8 mouse cellular contexts compared by ENCODE assay signal in genomic region chr4:101507571-101508422, GRCm38 (mm10). TPM values are rescaled to one million over a fixed set of nuclear protein-coding genes. Genes with fewer than 3 reads are reported as not detected.
A peak's percentile ranks its signal among the peaks of the same experiment; 100 is the strongest.
DNase-seq lines count a peak whose midpoint lies in the region; ATAC-seq and TF ChIP-seq lines count a peak whose summit lies in the region.

No protein-coding gene starts in this region.

- H3K27ac ChIP-seq in liver, embryonic 12.5 days, result no peak overlapping the region
- no peak overlapping the region for H3K27ac ChIP-seq in neural tube, embryonic 11.5 days (ENCODE audit: low read depth, low read length)

- peaks cover 27% of the 10 kb centered on the region for H3K27me3 ChIP-seq in erythroblast, embryonic 14.5 days (ENCODE audit: control insufficient read depth)
- H3K27me3 ChIP-seq in liver, embryonic 12.5 days (replicated peaks), result peaks cover 29% of the 10 kb centered on the region
- H3K27me3 ChIP-seq in neural tube, embryonic 11.5 days (ENCODE audit: control insufficient read depth, insufficient read depth, low read length), result no peaks in the 10 kb centered on the region

- H3K9ac ChIP-seq in liver, embryonic 12.5 days, result no peak overlapping the region
- H3K9ac ChIP-seq in neural tube, embryonic 11.5 days (ENCODE audit: low read length), result 0 out of 2 replicates have a peak overlapping the region, but pooled peaks have one; percentile 30

- no peaks in the 10 kb centered on the region for H3K4me1 ChIP-seq in erythroblast, embryonic 14.5 days (ENCODE audit: control insufficient read depth)
- H3K4me1 ChIP-seq in liver, embryonic 12.5 days, result no peaks in the 10 kb centered on the region
- H3K4me1 ChIP-seq in neural tube, embryonic 11.5 days (ENCODE audit: control insufficient read depth, insufficient read depth, low read length), result peaks cover 5% of the 10 kb centered on the region

- TF ChIP-seq CTCF in brain, embryonic 14.5 days (IDR thresholded peaks at IDR 0.05; ENCODE audit: borderline replicate concordance, extremely low read depth, insufficient read depth, insufficient read length), result no peak

- WGBS in liver, embryonic 12.5 days (ENCODE audit: insufficient replicate concordance), result 11% methylated on average over 24 of the region's 24 CpGs
- WGBS in neural tube, embryonic 11.5 days, result 9% methylated on average over 24 of the region's 24 CpGs

- ATAC-seq in liver, embryonic 12.5 days, result no peak
- peak; percentile 24; the same call in 1 of the 2 replicates for ATAC-seq in neural tube, embryonic 11.5 days (ENCODE audit: insufficient read depth, low FRiP score, low TSS enrichment)

- no peaks in the 10 kb centered on the region for H3K36me3 ChIP-seq in erythroblast, embryonic 14.5 days (ENCODE audit: control insufficient read depth)
- H3K36me3 ChIP-seq in liver, embryonic 12.5 days, result no peaks in the 10 kb centered on the region
- no peaks in the 10 kb centered on the region for H3K36me3 ChIP-seq in neural tube, embryonic 11.5 days (ENCODE audit: control insufficient read depth, insufficient read depth, low read length)

- intact Hi-C loops in heart, postnatal 14 days (cut with DNase I), result no loop called here

- no peak for TF ChIP-seq POLR2A in brain, embryonic 14.5 days (IDR thresholded peaks at IDR 0.05; ENCODE audit: borderline replicate concordance, extremely low read depth, insufficient read depth, insufficient read length, poor library complexity, severe bottlenecking)

- H3K4me2 ChIP-seq in liver, embryonic 12.5 days, result peak overlapping the region; percentile 53
- peak overlapping the region; percentile 82 for H3K4me2 ChIP-seq in neural tube, embryonic 11.5 days (ENCODE audit: low read depth)

- H3K9me3 ChIP-seq in erythroblast, embryonic 14.5 days (ENCODE audit: control insufficient read depth, low read length), result no peaks in the 10 kb centered on the region; the same call in 1 of the 2 replicates
- no peaks in the 10 kb centered on the region for H3K9me3 ChIP-seq in liver, embryonic 12.5 days (replicated peaks)
- H3K9me3 ChIP-seq in neural tube, embryonic 11.5 days (ENCODE audit: control insufficient read depth, low read length), result no peaks in the 10 kb centered on the region

- DNase-seq in CD4-positive helper T cell, adult 2 months (ENCODE audit: low read depth, low spot score), result peak; percentile 48
- DNase-seq in brain, embryonic 14.5 days (ENCODE audit: low read depth), result peak; percentile 90
- peak; percentile 23 to 28 for DNase-seq in heart, postnatal 14 days
- peak; percentile 80 for DNase-seq in kidney, postnatal 36 days
- DNase-seq in neural tube, embryonic 11.5 days (ENCODE audit: low spot score), result peak; percentile 75
- DNase-seq in thymus, postnatal 25 days, result peak; percentile 78

- H3K4me3 ChIP-seq in erythroblast, embryonic 14.5 days (replicated peaks), result peak overlapping the region; percentile 24
- H3K4me3 ChIP-seq in liver, embryonic 12.5 days, result peak overlapping the region; percentile 37
- peak overlapping the region; percentile 38 for H3K4me3 ChIP-seq in neural tube, embryonic 11.5 days (ENCODE audit: low read depth, low read length)

RNA-seq across cellular contexts. Expression of gene Dnajc6, which starts 11.3 kb away (rescaled TPM):
- 37.1 and 56.5 TPM in 2 replicates for polyA plus RNA-seq in brain, embryonic 14.5 days (2012; rRNA removed)
- polyA plus RNA-seq in erythroblast, embryonic 14.5 days (2012), result not detected in 2 replicates
- 1 to 10 TPM; 1.1 to 1.4 TPM for total RNA-seq in heart, postnatal 14 days (2021)
- polyA plus RNA-seq in liver, embryonic 12.5 days (2016; fragmentation: Nextera tagmentation; extraction: Ambion mirVana), result 0.02 and 0.10 TPM in 2 replicates
- 9.1 and 9.7 TPM in 2 replicates for polyA plus RNA-seq in neural tube, embryonic 11.5 days (2014; fragmentation: Nextera tagmentation; extraction: Ambion mirVana)

Comparison
In these comparisons a context has a peak if more than half of its experiments do, and no peak if none do; other contexts are left out.
1. DNase-seq: peak in every context shown above with its lines; median percentile 90 in brain, embryonic 14.5 days; 80 in kidney, postnatal 36 days; 78 in thymus, postnatal 25 days; 75 in neural tube, embryonic 11.5 days; 48 in CD4-positive helper T cell, adult 2 months; 26 in heart, postnatal 14 days.